Mouse (Mus musculus): ENCODE measurements at regions not wholly inside any gene's neighbourhood (a gene's known extent, or its start where the extent isn't known, plus 50 kb on each side); places are given as distances from the start of the nearest gene placed in this dataset.

DNA sequence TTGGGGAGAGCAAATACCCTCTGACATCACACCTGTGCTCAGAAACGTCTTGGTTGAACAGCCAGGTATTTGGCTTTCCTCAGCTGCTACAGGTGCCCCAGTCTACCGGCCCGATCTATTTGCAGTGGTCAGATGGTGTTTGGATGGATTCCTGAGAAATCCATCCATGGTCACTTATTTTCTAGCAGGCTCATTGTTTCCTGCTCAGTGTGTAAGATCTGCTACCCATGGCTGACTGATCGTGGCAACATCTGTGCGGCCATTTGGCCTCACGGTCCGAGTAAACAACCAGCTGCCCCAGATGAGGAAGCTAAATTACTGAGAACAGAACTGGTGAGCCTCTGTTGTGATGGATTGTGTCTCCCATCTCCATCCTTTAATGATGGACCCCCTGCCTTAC lies 1248.8 kb upstream of the A1bg start:
- ATAC-seq (ENCODE audit: low FRiP score) (no peak), DNase-seq (ENCODE audit: low spot score, missing footprints) (peak; percentile 47)
- H3K4me2 ChIP-seq: no peak overlapping the region
- H3K27ac ChIP-seq (ENCODE audit: low read depth, low read length): no peak overlapping the region
- H3K4me1 ChIP-seq (ENCODE audit: control insufficient read depth, insufficient read depth, low read length): no peaks in the 10 kb centered on the region; the same call in 1 of the 2 replicates
- no peaks in the 10 kb centered on the region for H3K36me3 ChIP-seq (ENCODE audit: control insufficient read depth, insufficient read depth, low read length)
- no peak overlapping the region for H3K4me3 ChIP-seq (ENCODE audit: low read depth, low read length)
- H3K27me3 ChIP-seq (ENCODE audit: control insufficient read depth, insufficient read depth, low read length): no peaks in the 10 kb centered on the region
- H3K9ac ChIP-seq (ENCODE audit: low read length): no peak overlapping the region
- no peaks in the 10 kb centered on the region for H3K9me3 ChIP-seq (ENCODE audit: control insufficient read depth, low read length)
- 67% methylated on average over 7 of the region's 7 CpGs for WGBS

DNA sequence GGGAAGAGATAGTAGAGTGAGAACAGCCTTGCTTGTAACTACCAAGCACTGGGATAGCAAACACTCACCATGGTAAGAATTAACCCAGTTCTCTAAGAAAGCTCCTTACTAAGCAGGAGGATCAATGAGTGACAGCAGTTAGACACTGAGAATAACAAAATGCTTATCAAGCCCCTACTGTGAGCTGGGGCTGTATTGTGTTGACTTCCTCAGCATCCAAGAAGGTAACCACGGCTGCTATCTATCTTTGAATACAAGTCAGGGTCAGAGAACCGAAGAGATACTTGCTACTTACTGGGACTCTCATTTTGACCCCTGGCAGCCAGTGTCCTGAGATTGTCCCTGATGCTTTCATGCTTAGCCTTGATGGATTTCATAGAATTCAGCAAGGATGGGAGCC lies 1248.4 kb upstream of the A1bg start:
- H3K27ac ChIP-seq (ENCODE audit: low read depth, low read length): no peak overlapping the region
- DNase-seq (ENCODE audit: low spot score, missing footprints): no peak
- no peak overlapping the region for H3K4me3 ChIP-seq (ENCODE audit: low read depth, low read length)
- ATAC-seq (ENCODE audit: low FRiP score): no peak
- no peaks in the 10 kb centered on the region; the same call in 1 of the 2 replicates for H3K4me1 ChIP-seq (ENCODE audit: control insufficient read depth, insufficient read depth, low read length)
- no peaks in the 10 kb centered on the region for H3K36me3 ChIP-seq (ENCODE audit: control insufficient read depth, insufficient read depth, low read length)
- no peak overlapping the region for H3K4me2 ChIP-seq
- H3K9ac ChIP-seq (ENCODE audit: low read length): no peak overlapping the region
- H3K27me3 ChIP-seq (ENCODE audit: control insufficient read depth, insufficient read depth, low read length): no peaks in the 10 kb centered on the region
- no peaks in the 10 kb centered on the region for H3K9me3 ChIP-seq (ENCODE audit: control insufficient read depth, low read length)
- WGBS: 52% methylated on average over 2 of the region's 2 CpGs

DNA sequence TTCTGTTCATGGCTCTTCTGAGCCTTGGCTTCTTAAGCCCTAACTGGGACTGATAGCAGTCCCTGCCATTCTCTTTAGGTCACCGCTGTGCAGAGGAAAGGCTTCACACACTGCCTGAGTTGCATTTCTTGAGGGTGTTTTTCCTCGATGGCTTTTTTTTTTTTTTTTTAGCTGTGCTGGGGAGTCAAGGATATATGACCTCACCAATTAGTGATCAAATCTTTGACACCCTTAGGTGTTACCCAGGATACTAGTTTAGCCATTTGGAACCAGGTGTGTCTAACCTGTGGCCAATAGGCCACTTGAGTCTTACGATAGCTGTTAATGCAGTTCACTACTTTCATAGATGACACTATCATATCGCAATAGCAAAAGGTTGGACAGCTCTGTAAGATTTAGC lies 1247.5 kb upstream of the A1bg start:
- no peak overlapping the region for H3K4me2 ChIP-seq
- 94% methylated on average over 4 of the region's 4 CpGs for WGBS
- no peaks in the 10 kb centered on the region for H3K27me3 ChIP-seq (ENCODE audit: control insufficient read depth, insufficient read depth, low read length)
- no peaks in the 10 kb centered on the region for H3K36me3 ChIP-seq (ENCODE audit: control insufficient read depth, insufficient read depth, low read length)
- ATAC-seq (ENCODE audit: low FRiP score) (no peak), DNase-seq (ENCODE audit: low spot score, missing footprints) (no peak)
- no peak overlapping the region for H3K9ac ChIP-seq (ENCODE audit: low read length)
- no peak overlapping the region for H3K27ac ChIP-seq (ENCODE audit: low read depth, low read length)
- H3K9me3 ChIP-seq (ENCODE audit: control insufficient read depth, low read length): no peaks in the 10 kb centered on the region
- no peak overlapping the region for H3K4me3 ChIP-seq (ENCODE audit: low read depth, low read length)
- no peaks in the 10 kb centered on the region for H3K4me1 ChIP-seq (ENCODE audit: control insufficient read depth, insufficient read depth, low read length)

DNA sequence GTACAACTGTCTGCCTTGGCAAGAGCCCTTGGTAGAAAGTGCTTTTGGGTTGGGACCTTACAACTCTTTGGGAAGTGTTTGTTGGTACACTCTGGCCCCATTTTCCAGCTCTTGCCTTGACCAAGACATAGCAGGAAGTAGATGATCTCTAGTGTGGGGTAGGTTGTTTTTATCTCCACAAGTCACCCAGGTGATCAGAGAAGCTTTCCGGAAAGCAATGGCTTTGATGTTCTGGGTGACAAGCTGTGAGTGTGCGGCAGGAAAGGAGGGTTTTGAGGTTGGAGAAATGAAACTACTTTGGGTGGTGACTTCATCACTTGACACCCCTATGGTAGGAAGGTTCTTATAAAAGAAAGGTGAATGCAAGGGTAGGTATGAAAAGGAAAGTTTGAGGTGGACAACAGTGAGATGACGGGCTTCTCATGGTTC lies 1246.8 kb upstream of the A1bg start:
- Histone ChIP-seq H3K4me3 (ENCODE audit: low read depth, low read length) (no peak overlapping the region), H3K4me2 (no peak overlapping the region), H3K27ac (ENCODE audit: low read depth, low read length) (no peak overlapping the region), H3K9me3 (ENCODE audit: control insufficient read depth, low read length) (no peaks in the 10 kb centered on the region), H3K9ac (ENCODE audit: low read length) (no peak overlapping the region), H3K36me3 (ENCODE audit: control insufficient read depth, insufficient read depth, low read length) (no peaks in the 10 kb centered on the region), H3K4me1 (ENCODE audit: control insufficient read depth, insufficient read depth, low read length) (no peaks in the 10 kb centered on the region), H3K27me3 (ENCODE audit: control insufficient read depth, insufficient read depth, low read length) (no peaks in the 10 kb centered on the region)
- 93% methylated on average over 3 of the region's 3 CpGs for WGBS
- no peak for DNase-seq (ENCODE audit: low spot score, missing footprints)
- no peak for ATAC-seq (ENCODE audit: low FRiP score)

DNA sequence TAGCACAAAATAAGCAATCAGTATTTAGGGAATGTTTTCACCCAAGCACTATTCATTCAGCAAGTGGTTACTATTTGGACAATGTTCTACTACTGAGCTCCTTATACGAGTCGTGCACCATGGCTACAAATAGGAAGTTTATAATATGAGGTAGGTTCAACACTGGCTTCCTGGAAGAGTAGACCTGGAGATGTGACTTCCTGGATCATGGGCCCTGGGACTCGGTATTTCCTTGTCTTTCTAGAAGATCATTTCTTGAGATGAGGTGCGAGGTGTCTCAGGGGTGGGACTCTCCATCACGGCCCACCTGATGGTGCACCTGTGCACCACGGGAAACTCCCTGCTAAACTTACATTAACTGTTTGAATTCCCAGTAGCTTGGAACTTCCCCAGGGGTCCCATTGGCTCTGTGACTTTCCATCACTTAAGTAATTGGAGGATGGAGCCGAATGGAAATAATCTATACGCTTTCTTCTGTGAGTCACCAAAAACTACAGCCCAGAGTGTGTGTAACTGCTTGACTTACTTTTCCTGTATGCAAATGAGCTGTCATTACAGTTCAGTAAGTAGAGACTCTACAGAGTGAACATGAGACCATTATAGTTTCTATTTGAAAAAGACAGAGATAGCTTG lies 1246.3 kb upstream of the A1bg start:
- DNase-seq (ENCODE audit: low spot score, missing footprints) (no peak), ATAC-seq (ENCODE audit: low FRiP score) (no peak)
- H3K9me3 ChIP-seq (ENCODE audit: control insufficient read depth, low read length): no peaks in the 10 kb centered on the region
- no peak overlapping the region for H3K9ac ChIP-seq (ENCODE audit: low read length)
- H3K4me3 ChIP-seq (ENCODE audit: low read depth, low read length): no peak overlapping the region
- H3K27me3 ChIP-seq (ENCODE audit: control insufficient read depth, insufficient read depth, low read length): no peaks in the 10 kb centered on the region
- H3K4me2 ChIP-seq: no peak overlapping the region
- no peak overlapping the region for H3K27ac ChIP-seq (ENCODE audit: low read depth, low read length)
- H3K36me3 ChIP-seq (ENCODE audit: control insufficient read depth, insufficient read depth, low read length): no peaks in the 10 kb centered on the region
- WGBS: 95% methylated on average over 8 of the region's 8 CpGs
- no peaks in the 10 kb centered on the region for H3K4me1 ChIP-seq (ENCODE audit: control insufficient read depth, insufficient read depth, low read length)

DNA sequence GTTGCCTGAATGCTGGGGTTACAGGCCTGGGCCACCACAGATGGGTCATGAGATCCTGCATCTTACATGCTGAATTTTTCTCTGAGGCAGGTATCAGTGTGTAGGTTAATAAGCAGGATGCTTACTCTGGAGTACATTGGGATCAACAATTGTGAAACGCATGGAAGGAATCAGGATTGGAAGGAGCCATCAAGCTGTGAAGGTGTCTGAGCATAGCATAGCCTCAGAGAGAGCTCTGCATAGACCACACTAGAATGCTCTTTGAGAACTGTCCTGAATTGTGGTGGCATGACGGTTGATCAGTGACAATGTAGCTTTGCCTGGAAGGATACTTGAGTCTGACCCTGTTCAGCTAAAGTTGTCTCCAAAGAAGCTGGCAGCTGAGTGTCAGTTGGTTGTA lies 1245.7 kb upstream of the A1bg start:
- 94% methylated on average over 2 of the region's 2 CpGs for WGBS
- H3K9me3 ChIP-seq (ENCODE audit: control insufficient read depth, low read length): no peaks in the 10 kb centered on the region
- H3K27ac ChIP-seq (ENCODE audit: low read depth, low read length): no peak overlapping the region
- no peaks in the 10 kb centered on the region for H3K27me3 ChIP-seq (ENCODE audit: control insufficient read depth, insufficient read depth, low read length)
- no peaks in the 10 kb centered on the region for H3K4me1 ChIP-seq (ENCODE audit: control insufficient read depth, insufficient read depth, low read length)
- H3K36me3 ChIP-seq (ENCODE audit: control insufficient read depth, insufficient read depth, low read length): no peaks in the 10 kb centered on the region
- no peak overlapping the region for H3K4me3 ChIP-seq (ENCODE audit: low read depth, low read length)
- DNase-seq (ENCODE audit: low spot score, missing footprints) (no peak), ATAC-seq (ENCODE audit: low FRiP score) (no peak)
- H3K9ac ChIP-seq (ENCODE audit: low read length): no peak overlapping the region
- no peak overlapping the region for H3K4me2 ChIP-seq

DNA sequence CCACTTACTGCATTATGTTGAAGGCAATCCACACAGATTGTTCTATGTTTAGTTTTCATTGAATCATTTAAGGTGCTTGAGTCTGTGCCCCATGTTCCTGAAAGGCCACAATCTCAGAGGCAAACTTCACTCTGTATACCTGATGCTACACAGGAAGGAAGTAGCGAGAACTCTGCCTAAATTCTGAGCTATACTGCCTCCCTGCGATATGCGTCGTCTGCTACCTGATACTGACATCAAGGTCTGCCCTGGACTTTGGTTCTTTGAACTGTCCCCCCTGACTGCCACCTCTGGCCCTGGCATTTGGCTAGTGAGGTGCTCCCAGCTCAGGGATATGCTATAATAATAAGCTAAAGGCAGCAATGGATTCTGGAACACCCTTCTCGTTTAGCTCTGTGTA lies 1244.0 kb upstream of the A1bg start:
- ATAC-seq (ENCODE audit: low FRiP score) (no peak), DNase-seq (ENCODE audit: low spot score, missing footprints) (no peak)
- no peak overlapping the region for H3K4me2 ChIP-seq
- no peak overlapping the region for H3K27ac ChIP-seq (ENCODE audit: low read depth, low read length)
- no peaks in the 10 kb centered on the region for H3K4me1 ChIP-seq (ENCODE audit: control insufficient read depth, insufficient read depth, low read length)
- no peaks in the 10 kb centered on the region for H3K36me3 ChIP-seq (ENCODE audit: control insufficient read depth, insufficient read depth, low read length)
- no peak overlapping the region for H3K4me3 ChIP-seq (ENCODE audit: low read depth, low read length)
- no peak overlapping the region for H3K9ac ChIP-seq (ENCODE audit: low read length)
- WGBS: 90% methylated on average over 5 of the region's 5 CpGs
- no peaks in the 10 kb centered on the region for H3K9me3 ChIP-seq (ENCODE audit: control insufficient read depth, low read length)
- H3K27me3 ChIP-seq (ENCODE audit: control insufficient read depth, insufficient read depth, low read length): no peaks in the 10 kb centered on the region

DNA sequence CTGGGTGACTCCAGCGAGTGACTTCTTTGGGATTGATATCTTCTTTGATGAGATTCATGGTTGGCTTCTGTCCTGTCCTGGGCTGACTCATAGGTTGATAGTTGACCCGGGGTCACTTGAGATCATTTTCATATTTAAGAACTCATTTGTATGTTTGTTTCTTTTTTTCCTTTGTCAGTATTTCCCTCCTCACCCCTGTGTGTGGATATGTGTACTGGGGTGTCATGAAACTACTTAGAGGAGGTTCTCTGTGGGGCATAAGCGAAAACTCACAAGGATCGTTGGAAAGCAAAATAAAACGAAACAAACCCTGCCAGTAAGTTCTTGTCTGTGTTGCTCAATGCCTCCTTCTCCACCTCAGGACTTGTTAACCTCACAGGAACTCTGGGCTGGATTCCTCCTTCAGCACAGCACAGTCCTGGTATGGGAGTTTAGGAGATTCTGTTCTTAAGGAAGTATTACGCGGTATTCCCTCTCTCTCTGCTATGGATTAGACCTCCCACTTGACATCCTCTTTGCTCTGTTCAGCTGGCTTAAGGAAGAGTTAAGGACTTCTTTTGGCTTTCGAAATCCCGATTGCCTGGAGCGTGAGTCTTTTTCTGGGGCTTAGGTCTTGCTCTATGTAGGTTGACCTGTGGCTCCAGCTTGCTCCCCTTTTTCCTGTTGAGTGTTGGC lies 1243.2 kb upstream of the A1bg start:
- Histone ChIP-seq H3K4me2 (no peak overlapping the region), H3K9ac (ENCODE audit: low read length) (no peak overlapping the region), H3K4me3 (ENCODE audit: low read depth, low read length) (no peak overlapping the region), H3K4me1 (ENCODE audit: control insufficient read depth, insufficient read depth, low read length) (no peaks in the 10 kb centered on the region), H3K27ac (ENCODE audit: low read depth, low read length) (no peak overlapping the region), H3K36me3 (ENCODE audit: control insufficient read depth, insufficient read depth, low read length) (no peaks in the 10 kb centered on the region), H3K27me3 (ENCODE audit: control insufficient read depth, insufficient read depth, low read length) (no peaks in the 10 kb centered on the region), H3K9me3 (ENCODE audit: control insufficient read depth, low read length) (no peaks in the 10 kb centered on the region)
- ATAC-seq (ENCODE audit: low FRiP score): no peak
- DNase-seq (ENCODE audit: low spot score, missing footprints): no peak
- 91% methylated on average over 10 of the region's 10 CpGs for WGBS

DNA sequence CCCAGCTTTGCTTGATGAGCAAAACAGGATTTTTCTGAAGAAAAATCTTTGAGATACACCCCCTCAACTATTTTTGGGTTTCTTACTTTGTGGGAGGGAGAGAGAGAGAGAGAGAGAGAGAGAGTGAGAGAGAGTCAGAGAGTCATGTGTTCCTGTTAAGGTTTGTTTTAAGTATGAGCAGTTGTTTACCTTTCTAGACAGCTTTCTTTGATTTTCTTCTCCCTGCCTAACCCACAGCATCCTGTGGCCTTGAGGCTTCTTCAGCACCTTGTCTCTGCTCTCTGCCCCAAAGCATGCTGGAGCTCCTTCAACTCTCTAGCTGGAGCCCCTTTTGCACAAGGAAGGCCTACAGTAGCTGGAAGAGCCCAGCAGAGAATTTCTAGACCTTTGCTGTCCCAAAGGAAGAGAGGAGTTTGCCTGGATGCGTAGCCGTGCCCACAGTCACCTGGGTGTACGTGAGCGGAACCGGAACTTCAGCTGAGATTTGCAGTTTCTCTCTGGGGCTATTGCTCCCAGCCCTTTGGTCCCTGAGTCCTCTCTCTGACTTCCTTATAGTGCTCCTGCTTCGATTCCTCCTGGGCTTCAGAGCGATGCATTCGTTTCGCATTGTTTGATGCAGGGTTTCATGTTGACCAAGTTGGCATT lies 1242.1 kb upstream of the A1bg start:
- no peaks in the 10 kb centered on the region for H3K27me3 ChIP-seq (ENCODE audit: control insufficient read depth, insufficient read depth, low read length)
- H3K4me3 ChIP-seq (ENCODE audit: low read depth, low read length): no peak overlapping the region
- WGBS: 91% methylated on average over 9 of the region's 9 CpGs
- H3K4me2 ChIP-seq: no peak overlapping the region
- H3K36me3 ChIP-seq (ENCODE audit: control insufficient read depth, insufficient read depth, low read length): no peaks in the 10 kb centered on the region
- H3K4me1 ChIP-seq (ENCODE audit: control insufficient read depth, insufficient read depth, low read length): no peaks in the 10 kb centered on the region
- H3K9me3 ChIP-seq (ENCODE audit: control insufficient read depth, low read length): no peaks in the 10 kb centered on the region
- ATAC-seq (ENCODE audit: low FRiP score) (no peak), DNase-seq (ENCODE audit: low spot score, missing footprints) (no peak)
- no peak overlapping the region for H3K27ac ChIP-seq (ENCODE audit: low read depth, low read length)
- no peak overlapping the region for H3K9ac ChIP-seq (ENCODE audit: low read length)
